Mouse (Mus musculus) cerebellum, adult 9-11 months (tissue): ENCODE measurements around the gene Slc50a1.

Experiments
- DNase-seq: peaks from one replicate; pipeline ENCODE4 v3.0.0; 2022

Slc50a1 gene

DNA sequence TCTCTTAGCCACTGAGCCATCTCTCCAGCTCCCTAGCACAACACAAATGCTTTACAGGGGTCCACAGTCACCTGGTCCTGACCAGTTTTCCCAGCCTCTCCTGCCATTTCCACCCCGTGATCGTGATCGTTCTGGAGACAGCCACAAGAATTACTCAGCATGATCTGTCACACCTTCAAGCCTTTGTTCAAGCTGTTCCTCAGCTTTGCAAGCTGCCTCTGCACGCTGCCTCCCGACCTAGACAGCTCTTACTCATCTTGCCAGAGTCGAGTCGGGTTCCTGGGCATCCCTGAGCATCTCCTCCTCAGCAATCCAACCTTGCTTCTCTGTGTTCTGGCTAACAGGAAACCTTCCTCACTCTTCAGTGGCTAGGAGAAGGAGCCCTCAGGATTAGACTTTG, 11.3 kb downstream of the Slc50a1 start, which contains the start of gene Dpm3:
TSS of gene Dpm3 (plus strand) at position 283 of the 400 bp plus-strand sequence.
- no peak for DNase-seq

DNA sequence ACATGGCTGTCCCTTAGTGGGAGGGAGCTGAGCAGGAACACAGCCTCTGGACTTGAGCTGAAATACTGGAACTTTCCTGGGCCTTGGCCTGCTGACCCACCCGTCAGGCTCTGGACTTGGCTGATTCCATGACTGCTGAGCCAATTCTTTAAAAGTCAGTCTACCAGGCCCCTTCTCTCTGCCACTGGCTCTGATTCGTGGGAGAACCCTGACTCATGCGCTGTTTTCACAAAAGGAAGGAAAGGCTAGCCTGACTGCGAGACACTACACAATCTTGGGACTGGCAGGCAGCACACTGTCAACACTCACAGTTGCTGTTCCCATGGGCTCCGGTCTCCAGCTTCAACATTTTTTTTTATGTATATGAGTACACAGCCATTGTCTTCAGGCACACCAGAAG, 14.2 kb downstream of the Slc50a1 start:
- no peak for DNase-seq

DNA sequence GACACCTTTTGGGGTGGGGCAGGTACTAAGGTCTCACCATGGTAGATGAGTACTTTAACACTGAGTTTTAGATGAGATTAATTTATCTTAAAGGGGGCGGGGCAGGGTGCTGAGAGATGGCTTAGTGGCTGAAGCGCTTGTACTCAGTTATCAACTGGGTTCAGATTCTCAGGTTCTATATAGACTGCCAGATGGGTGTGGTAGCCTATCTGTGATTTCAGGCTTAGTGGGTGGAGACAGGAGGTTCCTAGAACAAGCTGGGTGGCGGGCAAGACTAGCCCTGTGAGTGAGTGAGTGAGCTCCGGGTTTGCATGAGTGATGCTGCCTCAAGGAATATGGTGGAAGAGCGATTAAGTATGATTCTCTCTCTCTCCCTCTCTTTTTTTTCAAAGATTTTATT, 15.4 kb downstream of the Slc50a1 start:
- DNase-seq = no peak

DNA sequence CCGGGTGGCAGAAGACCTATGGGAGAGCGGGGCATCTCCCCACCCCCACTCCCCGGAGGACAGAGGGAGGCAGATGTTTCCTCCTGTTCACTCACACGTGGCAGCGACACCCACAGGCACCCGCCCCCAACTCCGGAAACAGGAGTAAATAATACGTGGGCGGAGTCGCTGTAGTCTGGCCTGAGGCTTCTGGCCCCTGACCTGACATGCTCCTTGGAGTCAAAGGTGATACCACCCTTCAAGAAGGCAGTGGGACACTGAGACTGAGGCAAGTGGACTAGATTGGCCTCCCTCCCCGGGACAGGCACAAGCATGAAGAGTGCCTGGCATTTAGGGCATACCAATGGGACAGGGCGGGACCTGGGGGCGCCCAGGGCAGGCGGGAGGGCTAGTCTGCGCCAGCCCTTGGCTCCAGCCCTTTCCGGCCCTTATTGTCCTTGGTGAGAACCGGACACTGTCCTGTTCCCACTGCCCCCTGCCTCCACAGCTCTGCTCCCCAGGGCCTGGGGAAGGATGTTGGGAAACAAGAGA, 18.9 kb downstream of the Slc50a1 start:
- peak; percentile 39 for DNase-seq

DNA sequence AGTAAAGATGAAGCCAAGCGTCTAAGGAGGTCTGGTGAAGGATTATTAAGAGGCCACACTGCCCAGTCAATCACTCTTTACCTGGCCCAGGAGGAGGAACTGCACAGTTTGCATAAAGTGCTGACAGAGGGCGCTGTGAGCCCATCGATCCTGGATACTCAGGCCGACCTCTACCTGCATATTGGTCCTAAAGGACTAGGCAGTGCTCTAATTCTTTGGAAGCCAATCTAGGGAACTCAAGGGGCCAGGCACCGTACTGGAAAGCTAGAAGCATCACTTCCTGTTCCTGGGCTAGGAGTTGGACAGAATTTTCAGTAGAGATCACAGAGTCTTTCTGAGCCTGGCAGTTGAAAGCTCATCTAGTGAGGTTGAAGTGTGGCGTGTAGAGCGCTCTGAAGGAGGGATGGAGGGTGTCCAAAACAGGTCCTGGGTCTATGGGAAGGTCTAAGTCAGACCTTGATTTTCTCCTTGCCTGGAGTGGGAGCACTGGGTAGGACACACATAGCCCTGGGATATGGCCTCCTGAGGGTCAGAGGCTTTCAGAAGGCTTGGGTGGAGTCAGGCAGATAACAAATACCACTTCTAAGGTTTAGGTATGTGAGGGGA, 19.8 kb downstream of the Slc50a1 start:
- DNase-seq = peak; percentile 70

DNA sequence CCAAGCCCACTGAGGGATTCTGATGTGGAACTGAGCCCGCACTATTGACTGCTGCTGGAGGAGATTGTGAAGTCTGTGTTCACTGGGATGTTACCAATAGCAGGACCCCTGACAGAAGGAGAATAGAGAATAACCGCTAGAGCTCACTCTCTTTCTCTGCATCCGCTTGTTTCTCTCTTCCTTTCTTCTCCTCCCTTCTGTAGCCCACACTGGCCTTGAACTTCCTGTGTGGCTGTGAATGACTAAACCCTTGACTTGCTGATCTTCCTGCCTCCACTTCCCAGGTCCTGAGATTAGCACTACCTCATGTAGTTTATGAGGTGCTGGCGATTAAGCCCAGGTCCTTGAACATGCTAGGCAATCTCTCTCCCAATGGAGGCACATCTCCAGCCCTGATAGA, 22.9 kb downstream of the Slc50a1 start:
- no peak for DNase-seq

DNA sequence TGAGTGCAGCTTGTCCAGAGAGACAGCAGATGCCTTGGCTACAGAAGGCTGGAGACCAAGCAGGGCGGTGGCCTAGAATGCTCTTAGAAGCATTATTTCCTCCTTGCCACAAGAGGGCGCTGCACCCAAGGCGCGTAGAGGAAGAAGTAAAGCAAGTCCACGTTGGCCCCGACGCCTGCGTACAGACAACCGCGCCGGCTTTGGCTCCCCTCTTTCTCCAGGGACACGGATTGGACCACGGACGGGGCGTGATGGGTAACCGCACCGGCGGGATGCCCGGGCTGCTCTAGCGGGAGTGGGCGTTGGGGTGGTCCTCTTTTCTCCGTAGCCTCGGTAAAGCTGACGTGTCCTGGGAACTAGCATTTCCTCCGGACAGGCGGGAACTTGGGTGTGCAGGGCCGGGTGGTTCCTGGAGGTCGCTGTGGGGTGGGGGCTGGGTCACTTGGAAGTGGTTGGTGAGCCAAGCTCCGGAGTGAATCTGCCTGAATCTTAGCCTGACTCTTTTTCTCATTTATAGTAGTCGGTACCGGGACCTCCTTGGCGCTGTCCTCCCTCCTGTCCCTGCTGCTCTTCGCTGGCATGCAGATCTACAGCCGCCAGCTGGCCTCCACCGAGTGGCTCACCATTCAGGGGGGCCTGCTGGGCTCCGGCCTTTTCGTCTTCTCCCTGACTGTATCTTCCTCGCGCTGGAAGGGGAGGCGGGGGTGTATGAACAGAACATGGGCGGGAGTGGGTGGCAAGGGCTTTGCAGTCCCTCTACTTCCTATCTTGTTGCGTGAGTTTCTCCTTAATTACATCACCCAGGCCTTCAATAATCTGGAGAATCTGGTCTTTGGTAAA, 23.9 kb downstream of the Slc50a1 start, which contains the start of gene Trim46:
TSS of gene Trim46 (minus strand) at position 49 of the 840 bp plus-strand sequence.
- peak; percentile 95 for DNase-seq

DNA sequence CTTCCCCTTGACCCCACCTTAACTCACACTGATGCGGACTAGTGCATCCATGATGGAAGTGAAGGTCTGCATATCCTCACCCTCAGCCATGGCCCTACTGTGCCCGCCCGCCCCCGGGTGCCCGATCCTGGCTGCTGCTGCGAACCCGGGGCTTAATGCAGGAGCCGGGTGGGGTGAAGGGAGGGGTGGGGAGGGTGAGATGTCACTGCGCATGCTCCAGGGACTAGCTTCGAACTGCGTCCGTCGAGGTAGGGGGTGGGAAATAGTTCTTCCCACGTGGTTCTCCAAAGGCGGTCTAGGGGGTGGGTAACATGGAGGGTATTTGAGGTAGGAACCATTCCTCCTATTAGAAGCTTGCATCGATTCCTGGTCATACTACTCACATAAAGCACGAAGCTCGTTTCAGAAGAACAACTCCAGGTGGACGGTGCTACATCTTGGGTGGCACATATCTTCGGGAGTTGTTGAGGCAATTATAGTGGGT, 24.6 kb downstream of the Slc50a1 start, which contains the start of gene Krtcap2:
TSS of gene Krtcap2 (plus strand) at position 279 of the 484 bp plus-strand sequence.
- peak; percentile 85 for DNase-seq

DNA sequence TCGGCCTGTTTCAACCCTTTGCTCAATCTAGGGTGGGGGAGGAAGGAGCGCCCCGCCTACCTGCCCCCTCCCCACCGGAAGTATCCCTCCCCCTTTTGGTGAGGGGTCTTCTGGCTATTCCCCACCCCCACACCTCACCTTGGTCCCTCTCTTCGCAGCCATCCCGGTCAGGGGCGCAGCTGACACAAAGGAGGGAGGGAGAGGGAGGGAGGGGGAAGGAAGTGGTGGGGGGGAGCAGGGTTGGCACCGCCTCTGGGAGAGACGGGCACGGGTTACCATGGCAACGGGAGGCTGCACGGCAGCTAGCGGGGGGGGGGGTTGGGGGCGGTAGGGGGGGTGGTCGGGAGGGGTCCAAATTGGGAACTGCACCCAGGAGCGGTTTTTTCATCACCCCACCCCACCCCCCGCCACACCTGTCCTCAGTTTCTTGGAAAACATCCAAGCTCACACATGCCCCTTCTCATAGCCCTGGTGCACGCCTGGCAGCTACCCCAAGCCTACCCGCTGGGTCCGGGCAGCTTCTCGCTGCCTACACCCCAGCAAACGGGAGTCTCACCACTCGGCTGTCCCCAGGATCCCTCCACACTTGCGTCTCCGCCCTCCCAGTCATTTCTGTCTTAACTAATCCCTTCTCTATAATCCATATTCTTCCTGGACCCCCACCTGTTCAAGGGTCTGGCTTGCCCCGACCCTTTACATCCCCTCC, 25.2 kb downstream of the Slc50a1 start:
- DNase-seq = peak; percentile 90

DNA sequence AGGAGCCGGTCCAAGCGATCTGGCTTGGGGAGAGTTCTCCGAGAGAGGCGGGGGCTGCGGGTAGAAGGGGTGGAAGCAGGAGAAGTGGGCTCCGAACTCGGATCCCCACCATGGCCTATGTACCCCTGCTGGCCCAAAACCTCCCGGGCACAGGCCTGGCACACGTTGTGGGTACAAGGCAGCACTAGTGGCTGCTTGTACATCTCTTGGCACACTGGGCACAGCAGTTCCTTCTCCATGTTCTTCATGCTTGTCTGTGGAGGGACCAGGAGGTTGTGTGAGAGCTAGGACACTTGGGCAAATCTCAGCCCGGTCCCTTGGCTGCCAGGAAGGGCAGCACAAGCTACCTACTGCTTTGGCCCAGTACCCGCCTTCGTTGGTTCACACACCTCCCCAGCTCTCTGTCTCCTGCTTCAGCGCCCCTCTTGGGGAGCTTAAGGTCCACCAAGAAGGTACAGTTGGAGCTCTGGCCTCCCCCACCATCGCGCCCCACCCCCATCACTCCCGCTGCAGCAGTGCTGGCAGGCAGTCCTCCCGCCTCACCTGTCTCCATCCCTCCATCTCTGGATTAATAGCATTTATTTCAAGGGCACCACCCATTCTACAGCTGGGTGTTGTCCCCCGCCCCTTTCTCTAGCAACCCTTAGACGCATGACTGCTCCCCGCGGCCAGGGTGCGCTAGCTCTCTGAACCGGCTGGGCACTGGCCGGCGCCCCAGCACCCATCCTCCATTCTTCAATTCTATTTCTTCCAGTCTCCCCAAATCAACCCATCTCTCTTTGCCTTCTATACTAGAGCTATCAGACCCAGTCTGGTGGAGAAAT, 26.0 kb downstream of the Slc50a1 start:
- DNase-seq = peak; percentile 80

DNA sequence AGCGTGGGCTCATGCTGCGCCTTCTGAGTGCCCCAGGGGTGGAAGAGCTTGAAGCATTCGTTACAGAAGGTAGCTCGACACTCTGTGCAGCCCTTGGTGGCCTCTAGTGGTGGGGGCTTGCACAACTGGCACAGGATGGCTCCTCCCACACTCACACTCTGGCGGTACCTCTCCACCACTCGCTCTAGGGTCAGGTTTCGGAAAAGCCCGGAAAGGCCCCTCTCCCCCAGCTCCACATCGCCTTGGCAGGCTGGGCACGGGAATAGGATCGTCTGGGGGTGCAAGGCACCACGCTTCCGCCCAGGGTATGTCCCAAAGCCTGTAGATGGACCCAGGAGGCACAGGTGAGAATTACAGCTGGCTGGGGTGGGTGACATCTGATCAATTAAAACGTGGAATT, 26.8 kb downstream of the Slc50a1 start:
- peak; percentile 71 for DNase-seq

DNA sequence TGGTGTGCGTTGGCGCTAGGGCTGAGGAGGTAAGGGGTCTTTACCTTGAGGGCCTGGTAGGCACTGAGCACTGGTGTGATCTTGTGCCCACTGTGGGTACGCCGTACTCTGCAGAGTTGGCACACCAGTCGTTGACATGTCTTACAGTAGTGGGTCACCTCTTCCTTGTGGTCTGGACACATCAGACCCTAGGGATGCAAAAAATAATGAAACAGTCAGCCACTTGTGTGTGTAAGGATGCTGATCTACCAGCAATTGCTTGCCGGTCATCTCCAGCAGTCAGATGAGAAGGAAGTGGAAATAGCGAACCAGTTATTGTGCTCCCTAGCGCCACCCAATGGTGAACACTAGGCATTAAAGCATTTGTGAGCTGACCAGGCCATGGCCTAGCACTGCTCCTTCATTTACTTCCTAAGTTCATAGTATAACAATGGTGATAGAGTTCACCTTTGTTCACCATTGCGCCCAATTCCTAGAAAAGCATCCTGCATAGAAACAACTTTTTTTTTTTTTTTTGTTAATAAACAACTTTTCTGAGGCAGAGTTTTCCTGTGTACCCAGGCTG, 28.0 kb downstream of the Slc50a1 start:
- peak; percentile 75 for DNase-seq

DNA sequence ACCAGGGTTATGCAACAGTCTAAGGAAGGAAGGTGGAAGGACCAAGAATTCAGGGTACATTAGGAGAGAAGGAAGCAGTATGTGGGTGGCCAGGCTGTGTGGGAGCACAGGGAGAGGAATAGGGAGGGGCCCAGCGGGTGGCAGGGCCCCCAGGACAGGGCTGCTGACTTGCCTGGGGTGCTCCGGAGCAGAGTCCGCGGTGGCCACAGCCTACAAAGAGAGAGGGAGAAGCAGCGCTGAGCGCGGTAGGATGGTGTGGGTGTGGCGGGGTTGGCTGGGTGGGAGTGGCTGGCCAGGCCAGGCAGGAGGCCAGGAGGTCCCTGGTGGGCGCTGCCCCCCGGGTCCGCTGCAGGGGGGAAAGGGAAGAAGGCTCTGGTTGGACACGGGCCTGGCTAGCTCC, 31.9 kb downstream of the Slc50a1 start:
- no peak for DNase-seq

DNA sequence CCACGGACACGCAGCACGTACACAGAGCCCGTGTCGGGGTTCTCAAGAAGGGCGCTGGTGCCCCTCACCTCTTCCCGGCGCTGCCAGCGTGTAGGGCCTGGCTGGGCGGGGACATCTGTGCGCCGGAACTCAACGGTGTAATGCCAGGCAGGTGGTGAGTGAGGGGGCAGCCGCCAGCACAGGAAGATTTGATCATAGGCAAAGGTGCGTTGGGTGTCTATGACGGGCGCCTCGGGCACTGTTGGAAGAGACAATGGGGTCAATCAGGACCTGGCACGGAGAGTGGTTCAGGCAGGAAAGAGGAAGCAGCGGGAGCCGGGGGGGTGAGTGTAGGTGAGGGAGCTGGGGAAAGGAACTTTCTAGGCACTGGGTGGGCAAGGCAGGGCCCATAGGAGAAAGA, 32.7 kb downstream of the Slc50a1 start:
- DNase-seq = no peak

DNA sequence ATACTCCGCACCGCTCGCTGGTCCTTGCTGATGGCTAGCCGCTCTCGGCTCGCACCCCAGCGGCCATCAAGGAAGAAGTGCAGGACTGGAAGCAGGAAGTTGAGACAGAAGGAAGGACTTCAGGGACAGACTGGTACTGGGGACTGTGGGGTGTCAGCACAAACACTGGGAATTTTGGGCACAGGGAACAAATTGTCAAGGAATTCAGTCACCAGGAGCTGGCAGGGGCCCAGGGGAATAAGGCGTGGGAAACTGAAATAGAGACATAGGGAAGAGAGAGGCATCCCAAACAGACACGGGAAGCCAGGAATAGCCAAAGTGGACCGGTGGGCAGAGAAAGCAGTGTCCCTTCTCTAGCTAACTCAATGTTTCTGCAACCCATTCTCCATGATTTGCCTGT, 33.9 kb downstream of the Slc50a1 start:
- no peak for DNase-seq

DNA sequence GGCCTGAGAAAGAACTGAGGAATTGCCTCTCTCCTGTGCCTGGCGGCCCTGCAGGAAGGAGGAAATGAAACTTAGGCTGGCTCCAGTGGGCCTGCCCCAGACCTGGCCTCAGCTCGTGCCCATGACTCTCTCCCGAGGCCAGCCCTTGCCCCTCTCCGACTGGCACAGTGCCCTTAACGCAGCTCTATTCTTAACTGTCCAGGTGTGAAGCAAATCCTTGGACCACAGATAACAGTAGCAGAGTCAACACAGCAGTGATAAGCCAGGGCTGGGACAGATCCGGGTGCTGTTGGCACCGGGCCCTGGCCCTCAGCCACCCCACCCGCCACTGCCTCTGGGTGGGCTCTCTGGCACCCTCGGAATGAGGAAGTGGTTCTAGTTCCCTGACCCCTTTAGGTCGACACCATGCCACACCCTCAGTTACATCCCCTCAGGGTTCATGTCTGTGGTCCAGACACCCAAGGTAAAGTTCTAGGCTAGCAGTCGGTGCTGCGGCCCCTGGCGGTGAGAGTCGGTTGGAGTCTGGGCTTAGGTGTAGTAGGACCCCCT, 36.7 kb downstream of the Slc50a1 start:
- peak; percentile 31 for DNase-seq

DNA sequence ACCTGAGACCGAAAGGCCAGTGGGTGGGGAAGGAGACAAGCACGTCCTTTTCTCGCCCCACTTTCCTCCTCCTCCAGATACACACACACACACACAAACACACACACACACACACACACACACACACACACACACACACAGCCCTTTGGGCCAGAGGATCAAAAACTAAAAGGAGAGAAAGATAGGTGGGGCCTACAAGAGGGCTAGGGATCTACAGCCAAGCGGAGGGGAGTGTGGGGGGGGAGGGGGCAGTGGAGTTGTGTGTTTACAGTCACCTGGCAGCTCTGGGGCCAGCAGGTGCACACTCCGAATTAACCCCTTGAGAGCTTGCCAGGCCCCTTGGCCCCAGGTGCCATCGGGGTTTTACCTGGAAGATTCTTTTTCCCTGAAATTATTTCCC, 37.8 kb downstream of the Slc50a1 start:
- DNase-seq = no peak

DNA sequence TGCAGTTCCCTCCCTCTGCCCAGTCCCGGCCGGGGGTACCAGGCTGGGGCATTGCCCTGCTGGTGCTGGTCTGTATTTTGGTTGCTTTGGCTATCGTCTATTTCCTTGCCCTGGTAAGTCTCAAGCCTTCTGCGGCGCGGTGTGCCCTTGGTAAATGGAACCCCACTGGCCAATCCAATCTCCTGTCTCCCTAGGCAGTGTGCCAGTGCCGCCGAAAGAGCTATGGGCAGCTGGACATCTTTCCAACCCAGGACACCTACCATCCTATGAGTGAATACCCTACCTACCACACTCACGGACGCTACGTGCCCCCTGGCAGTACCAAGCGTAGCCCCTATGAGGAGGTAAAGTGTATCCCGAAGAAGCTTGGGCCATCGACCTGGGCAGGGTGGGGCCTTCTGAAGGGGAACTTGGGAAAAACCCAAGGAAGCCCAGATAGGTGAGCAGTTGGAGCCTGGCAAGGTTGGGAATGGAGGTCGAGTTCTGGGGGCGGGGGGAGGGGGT, 38.5 kb downstream of the Slc50a1 start:
- DNase-seq = no peak

DNA sequence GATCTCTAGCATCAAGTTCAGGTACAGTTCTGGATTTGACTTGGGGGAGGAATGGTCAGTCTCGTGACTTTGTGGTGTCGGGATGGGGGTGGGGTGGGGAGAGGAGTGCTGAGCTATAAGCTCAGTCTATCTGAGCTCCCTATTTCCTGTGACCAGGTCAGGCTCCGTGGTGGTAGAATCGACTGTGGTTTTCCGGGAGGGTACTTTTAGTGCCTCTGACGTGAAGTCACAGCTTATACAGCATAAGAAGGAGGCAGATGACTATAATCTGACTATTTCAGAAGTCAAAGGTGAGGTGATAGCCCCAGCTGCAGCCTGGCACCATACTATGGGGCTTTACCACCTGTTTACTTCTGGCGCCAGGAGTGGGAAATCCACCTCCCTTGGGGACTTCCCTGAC, 39.0 kb downstream of the Slc50a1 start:
- DNase-seq = no peak

DNA sequence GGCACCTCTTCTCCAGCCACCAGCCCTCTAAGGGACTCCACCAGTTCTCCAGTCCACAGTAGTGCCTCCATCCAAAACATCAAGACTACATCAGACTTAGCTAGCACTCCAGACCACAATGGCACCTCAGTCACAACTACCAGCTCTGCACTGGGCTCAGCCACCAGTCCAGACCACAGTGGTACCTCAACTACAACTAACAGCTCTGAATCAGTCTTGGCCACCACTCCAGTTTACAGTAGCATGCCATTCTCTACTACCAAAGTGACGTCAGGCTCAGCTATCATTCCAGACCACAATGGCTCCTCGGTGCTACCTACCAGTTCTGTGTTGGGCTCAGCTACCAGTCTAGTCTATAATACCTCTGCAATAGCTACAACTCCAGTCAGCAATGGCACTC, 39.8 kb downstream of the Slc50a1 start:
- no peak for DNase-seq

DNA sequence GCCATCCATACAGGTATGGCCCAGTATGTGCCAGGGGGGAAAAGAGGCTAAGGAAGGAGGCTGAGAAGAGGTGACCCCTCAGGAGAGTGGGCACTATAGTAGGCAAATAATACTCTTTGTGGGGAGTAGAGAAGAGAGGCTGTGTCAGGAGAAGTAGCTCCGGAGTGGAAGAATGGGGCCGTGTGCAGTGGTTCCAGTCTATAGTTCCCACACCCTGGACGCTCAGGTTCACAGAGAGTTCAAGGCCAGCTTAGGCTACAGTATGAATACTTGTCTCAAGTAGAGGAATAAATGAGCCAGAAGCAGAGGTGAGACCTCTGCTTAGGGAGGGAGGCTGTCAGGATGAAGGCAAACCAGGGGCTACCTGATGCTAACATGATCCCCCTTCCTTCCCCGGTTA, 41.1 kb downstream of the Slc50a1 start:
- no peak for DNase-seq
